Mouse (Mus musculus): ENCODE data around the gene Cdh1.

The Cdh1 gene

DNA sequence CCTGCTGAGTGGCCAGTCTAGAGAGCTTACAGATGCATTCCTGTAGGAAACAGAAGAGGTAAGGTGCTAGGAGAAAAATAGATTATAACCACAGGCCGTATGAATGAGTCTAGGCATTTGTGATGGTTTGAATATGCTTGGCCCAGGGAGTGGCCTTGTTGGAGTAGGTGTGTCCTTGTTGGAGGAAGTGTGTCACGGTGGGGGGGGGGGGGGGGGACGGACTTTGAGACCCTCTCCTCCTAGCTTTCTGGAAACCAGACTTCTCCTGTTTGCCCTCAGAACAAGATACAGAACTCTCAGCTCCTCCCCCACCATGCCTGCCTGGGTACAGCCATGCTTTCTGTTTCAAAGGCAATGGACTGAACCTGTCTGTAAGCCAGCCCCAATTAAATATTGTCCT lies 10.7 kb upstream of the Cdh1 start:
- WGBS, result 71% methylated on average over 3 of the region's 3 CpGs

DNA sequence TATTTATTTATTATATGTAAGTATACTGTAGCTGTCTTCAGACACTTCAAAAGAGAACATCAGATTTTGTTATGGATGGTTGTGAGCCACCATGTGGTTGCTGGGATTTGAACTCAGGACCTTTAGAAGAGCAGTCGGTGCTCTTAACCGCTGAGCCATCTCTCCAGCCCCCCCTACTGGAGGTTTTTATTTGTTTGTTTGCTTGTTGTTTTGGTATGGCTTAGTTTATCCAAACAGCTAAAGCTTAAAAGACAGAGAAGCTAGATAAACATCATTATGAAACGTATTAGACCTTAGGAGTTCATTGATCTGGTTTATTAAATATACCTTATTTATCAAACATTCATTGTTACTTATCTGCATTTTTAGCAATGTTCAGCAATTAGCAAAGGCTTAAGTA lies 7.5 kb upstream of the Cdh1 start:
- WGBS, result 91% methylated on average over 3 of the region's 3 CpGs

DNA sequence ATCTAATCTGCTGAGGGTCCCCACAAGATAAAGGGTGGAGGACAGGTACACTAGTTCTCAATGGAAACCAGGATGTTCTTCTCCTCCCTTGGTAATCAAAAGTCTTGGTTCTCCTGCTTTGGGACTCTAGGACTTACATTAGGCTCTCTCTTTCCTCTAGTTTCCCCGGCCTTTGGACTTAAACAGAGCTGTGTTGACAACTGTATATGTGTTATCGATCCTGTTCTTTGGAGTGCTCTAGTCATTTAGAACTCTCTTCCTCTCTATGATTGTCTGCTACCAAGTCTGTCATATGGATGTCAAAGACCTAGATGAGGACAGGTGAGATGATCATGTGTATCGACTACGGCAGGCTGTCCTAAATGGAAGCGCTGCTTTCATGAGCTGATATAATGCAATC lies 6.1 kb upstream of the Cdh1 start:
- WGBS, result 94% methylated on average over 5 of the region's 5 CpGs

DNA sequence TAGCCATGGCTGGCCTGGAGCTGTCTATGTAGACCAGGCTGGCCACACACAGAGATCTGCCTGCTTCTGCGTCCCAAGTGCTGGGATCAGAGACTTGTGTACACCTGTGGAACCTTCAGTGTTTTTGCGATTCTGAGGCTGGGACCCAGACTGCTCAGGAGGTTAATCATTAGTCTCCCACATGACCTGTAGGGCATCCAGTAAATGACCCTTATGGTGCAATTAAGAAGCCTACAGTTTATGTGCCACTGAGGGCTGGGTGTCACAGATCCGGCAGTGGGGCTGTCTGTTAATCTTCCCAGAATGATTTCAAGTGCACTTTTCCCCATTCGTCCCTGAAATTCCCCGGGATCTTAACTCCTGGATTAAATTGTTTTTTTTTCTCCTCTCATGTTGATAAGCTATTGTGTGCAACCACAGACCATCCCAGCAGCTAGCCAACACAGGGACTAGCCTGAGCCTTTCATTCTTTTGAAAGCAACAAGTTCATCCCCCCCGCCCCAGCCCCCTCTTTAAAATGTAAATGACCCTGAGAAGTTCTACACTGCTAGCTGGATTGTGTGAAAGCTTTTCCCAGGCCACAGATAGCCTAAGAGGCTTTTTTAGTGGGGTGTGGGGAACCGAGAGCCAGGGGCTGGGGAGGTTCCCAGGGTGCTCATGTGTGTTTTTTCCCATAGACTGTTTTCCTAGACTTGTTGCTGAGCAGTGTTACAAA lies 3.7 kb upstream of the Cdh1 start:
- 65% methylated on average over 7 of the region's 7 CpGs for WGBS

DNA sequence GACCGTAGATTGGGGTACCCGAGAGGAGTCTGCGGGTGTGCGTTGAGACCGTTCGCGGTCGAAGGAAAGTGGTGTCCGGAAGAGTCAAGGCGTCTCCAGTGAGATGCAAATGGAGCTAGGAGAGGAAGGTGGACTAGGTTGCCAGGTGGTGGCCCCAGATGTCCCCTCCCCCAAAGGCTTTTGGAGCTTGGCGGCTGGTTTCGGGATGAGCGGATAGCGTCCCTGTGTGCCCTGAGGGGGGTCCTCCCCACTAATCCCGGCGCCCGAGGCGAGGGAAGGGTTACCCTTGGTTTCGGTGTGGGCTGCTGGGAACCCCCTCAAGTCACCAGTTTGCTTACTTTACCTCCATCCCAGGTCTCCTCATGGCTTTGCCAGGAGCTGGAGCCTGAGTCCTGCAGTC lies 782 bp downstream of the Cdh1 start:
- 3% methylated on average over 19 of the region's 19 CpGs for WGBS

DNA sequence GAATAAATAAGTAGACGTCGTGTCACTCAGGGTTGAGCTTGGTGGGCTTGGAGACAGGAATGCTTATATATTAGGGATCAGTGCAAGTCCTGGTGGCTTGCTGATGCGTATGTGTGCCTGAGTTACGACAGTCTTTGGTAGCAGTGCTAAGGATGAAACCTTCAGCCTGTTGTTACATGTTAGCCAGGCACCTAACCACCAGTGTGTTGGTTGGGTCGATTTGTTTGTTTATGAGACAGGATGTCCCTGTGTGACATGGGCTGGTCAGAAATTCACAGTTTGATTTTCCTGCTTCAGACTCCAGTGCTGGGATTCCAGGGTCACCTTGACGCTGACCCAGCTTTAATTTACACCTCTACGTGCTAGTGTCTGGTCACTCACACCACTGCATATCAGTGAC lies 2.5 kb downstream of the Cdh1 start:
- 79% methylated on average over 7 of the region's 7 CpGs for WGBS

DNA sequence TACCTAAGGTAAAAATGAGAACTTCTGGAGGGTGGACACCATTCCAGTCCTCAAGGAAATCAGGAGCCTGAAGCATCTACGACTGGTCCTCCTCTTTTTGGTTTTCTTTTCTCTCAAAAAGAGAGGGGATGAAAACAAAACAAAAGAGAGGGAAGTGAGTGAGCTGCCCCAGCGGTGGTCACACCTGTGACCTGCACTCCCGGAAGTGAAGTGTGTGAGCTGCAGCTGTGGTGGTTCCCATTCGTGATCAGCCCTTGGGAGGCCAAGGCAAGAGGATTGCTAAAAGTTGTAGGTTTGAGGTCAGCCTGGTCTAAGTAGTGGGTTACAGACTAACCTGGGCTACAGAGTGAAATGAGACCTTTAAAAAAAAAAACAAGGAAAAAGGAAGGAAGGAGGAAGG lies 3.0 kb downstream of the Cdh1 start:
- WGBS, result 52% methylated on average over 4 of the region's 4 CpGs

DNA sequence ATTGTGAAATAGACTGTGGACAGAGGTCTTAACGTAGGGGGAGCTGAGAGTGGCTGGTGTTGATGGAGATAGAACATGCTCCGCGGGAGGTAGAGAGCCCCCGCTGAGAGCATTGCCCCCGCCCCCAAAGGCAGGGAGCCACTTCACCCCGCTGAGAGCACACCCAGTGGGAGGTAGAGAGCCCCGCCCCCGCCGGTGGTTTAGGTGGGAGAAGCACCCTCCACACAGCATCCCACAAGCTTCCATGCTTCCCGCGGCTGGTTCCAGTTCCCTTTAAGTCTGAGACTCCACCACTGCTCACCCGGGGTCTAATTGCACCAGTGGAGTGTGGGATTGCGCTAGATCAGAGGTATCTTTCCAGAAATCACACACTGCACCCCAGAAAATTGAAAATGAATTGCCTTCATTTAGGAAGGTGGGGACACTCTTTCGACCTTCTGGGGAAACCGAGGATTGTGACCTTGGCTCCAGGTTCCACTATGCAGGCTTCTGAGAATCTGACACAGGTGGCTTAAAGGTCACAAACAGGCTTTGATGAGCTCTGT lies 3.5 kb downstream of the Cdh1 start:
- WGBS, result 44% methylated on average over 15 of the region's 15 CpGs

DNA sequence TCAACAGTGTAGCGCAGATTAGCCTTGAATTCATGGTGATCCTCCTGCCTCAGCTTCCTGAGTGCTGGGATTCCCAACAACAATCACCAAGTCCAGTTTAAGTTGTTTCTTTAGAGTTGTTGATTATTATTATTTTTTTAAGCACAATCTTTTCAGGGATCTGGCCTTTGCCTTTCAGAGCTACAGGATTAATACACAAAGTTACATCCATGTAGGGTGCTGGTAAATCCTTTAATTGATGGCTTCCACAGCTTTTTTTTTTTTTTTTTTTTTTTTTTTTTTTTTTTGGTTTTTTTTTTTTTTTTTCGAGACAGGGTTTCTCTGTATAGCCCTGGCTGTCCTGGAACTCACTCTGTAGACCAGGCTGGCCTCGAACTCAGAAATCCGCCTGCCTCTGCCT lies 4.6 kb downstream of the Cdh1 start:
- WGBS, result 97% methylated on average over 3 of the region's 4 CpGs

DNA sequence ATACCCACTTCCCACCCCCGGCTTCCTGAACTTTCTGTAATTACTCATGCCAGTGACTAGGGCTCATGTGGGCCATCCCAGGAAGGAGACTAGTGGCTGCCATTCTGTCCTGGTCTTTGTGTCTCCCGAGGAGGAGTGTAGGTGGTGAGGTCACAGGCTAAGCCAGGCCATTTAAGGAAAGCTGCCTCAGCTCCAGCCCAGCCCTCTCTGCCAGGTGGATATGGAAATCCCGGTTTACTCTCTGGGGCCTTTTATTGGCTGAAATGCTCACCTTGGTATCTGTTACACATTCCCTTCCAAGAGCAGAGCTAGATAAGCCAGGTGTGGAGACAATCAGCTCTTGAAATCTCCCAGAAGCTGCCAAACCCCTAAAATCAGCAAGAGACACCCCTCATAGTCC lies 5.3 kb downstream of the Cdh1 start:
- WGBS, result 73% methylated on average over 3 of the region's 3 CpGs

DNA sequence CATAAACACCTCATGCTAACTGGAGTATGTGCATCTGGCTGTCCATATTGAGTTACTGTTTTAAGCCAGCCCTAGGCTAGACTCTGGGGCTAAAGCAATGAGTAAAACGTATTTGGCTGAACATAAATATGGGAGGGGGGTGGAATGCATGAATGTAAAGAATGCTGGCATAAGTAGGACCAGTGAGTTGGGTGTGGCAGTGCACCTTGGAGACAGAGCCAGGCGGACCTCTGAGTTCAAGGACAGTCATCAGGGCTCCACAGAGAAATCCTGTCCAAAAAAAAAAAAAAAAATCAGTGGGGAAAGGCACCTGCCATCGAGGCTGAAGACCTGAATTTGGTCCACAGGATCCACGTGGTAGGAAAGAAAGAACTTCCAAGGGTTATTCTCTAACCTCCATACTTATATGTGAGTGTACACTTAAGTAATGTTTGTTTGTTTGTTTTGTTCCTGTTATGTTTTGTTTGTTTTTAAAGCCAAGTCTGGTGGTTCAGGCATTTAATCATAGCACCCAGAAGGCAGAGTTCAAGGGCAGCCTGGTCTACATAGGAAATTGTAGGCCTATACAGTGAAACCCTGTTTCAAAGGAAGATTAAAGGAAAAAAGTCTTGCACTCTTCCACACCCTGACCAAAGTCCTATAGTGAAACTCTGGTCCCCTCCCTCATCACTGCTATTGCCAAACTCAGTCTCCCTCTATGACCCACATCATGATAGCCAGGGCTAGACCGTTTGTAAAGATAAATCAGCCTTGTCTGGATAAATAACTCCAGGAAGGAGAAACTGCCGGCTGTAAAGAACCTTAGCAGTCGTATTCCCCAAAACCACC lies 6.1 kb downstream of the Cdh1 start:
- 82% methylated on average over 7 of the region's 7 CpGs for WGBS

DNA sequence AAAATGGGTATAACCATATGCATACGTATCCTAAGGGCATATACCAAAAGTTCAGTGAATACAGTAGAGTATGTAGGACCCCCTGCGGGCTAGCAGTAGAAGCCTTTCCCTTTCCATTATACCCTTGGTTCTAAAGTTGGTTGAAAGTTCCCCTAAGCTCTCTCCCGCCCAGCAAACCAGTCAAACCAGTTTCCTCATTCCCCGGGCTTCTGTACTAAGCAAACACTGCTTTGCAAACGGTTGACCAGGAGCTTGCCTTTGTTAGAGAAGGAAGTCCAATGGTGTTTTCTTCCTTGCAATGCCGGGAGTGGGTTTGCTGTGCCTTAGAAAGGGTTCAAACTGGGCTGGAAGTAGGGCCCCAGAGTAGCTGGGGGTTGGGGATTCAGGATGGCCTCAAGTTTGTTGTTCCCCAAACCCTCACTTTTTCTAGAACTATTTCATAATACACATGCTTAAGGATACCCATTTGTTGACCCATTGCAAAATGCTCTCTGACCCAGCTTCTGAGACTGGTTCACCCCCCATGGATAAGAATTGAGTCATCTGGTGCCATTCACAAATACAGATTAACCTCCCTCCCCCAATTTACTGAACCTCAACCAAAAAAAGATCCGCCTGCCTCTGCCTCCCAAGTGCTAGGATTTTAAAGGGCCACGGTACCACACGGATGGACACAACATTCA lies 7.9 kb downstream of the Cdh1 start:
- WGBS, result 85% methylated on average over 9 of the region's 9 CpGs

DNA sequence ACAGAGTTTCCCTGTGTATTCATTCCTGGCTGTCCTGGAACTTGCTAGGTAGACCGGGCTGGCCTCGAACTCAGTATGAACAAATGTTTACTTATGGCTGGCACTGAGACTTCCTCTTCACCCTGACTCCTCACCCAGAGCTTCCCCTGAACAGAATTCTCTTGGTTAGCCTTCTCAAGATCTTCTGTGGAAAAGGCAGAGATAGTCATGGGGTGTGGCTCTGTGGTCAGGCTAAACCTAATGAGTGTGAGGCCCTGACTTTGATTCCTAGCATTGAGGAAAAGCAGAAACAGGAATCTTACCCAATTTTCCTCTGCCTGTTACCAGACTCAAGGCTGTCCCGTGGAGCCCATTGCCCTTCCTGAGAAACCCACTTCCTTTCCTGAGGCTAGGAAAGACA lies 8.9 kb downstream of the Cdh1 start:
- WGBS, result 79% methylated on average over 3 of the region's 3 CpGs

DNA sequence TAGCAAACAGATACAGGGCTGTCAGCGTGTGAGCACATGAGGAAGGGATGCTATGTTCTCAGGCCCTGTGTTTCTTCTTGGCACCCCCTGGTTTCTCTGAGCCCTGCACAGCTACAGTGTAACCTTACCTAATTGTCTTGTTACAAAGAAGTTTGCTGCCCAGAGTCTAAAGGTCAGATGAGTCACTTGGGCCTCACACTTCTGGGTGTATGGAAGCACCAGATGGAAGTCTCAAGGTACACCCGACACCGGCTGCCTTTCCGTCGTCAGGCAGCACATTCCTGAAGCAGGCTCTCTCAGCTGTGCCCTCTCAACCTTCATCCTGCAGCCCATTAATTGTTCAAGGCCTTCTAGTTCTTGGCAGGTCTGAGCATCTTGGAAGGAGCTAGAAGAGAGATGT lies 11.6 kb downstream of the Cdh1 start:
- 90% methylated on average over 5 of the region's 5 CpGs for WGBS

DNA sequence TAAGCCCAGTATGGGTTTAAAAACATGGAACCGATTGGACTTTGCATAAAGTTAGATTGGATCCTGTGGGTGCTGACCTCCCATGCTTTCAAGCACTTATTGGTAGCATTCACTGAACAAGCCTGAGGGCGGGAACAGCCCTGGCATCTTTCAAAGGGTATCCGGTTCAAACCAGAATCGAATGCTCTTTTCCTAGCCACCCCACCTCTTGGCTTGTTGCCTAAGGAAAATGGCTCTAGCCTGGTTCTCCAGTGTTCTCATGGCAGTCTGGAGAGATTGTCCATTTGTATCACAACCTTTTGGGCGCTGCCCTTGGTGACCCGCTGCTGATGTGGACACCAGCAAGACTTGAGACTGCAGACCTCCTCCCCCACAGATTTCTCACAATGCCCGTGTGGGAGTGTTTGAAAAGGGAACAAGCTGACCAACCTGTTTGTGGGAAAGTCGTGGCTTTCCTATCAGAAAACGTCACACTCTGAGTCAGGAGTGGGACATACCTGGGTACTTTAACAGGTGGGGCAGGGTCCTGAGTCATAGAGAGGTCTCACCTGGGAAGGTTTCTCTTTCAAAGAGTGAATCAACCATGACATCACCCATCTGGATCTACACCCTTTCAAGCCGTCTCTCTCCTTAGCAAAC lies 12.6 kb downstream of the Cdh1 start:
- 79% methylated on average over 10 of the region's 10 CpGs for WGBS

DNA sequence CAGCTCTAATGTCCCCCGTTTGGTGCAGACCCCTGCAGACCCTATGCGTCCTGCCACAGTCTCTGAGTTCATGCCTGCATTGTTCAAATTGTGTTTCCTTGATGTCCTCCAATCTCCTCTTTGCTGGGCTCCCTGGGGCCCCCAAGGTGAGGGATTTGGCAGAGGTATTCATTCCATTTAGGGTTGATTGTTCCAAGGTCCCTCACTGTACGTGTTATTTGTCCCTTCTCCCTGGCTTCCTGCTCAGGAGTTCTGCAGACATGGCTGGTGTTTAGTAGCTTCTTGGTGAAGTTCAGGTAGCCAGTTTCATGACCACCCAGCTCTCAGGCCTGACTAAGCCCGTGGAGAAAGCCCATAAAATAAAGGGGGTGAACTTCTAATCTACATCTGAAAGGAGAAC lies 13.5 kb downstream of the Cdh1 start:
- 65% methylated on average over 4 of the region's 4 CpGs for WGBS

DNA sequence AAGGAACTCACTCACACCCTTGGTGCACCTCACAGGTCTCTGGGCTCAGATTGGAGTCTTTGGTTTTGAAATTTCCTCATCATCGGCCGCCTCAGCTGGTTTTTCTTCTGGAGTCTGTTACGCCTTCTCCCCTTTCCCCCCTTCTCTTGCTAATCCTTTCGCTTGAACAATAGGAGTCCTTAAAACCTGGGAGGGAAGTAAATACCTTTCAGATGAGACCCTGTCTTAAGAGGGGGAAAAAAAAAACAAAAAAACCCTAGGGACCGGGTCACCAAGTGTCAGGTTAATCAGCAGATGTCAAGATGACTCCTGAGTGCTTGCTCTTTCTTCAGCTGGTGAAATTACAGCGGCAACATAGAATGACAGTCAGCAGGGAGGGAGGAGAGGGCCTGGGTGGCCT lies 14.0 kb downstream of the Cdh1 start:
- 70% methylated on average over 6 of the region's 6 CpGs for WGBS

DNA sequence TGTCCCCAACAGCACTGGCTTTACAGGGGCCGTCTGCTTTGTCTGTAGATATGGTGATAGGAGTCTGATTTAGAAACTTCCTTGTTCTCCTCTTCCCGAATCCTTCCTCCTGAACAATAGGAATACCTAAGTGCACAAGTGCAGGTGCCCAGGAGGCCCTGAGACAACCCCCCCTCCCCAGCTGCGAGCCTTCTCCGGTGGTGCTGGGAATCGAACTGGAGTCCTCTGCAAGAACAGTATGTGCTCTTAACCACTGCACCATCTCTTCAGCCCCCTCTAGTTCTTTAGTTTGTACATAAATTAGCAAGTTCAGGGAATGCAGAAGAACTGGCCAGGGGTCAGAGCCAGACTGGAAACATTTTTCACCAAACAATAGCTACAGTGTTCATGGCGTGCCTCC lies 14.7 kb downstream of the Cdh1 start:
- WGBS, result 86% methylated on average over 6 of the region's 6 CpGs

DNA sequence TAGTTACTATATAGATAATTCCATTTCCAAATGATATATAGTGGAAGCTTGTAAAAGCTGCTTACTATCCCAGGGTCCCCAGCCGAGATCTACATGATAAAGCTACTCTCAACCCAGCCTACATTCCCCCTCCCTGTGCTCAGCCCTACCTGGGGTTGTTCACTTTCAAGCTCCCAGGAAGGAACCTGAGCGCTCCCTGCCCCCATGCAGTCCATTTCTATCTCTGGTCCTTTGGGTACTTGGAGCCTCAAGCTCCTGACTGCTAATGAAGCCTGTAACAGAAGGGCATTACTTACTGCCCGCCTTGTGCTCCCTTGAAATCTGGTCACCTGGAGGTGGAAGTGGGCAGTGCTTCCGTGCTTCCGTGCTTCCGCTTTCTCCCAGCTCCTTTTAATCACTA lies 15.2 kb downstream of the Cdh1 start:
- WGBS, result 66% methylated on average over 6 of the region's 6 CpGs

DNA sequence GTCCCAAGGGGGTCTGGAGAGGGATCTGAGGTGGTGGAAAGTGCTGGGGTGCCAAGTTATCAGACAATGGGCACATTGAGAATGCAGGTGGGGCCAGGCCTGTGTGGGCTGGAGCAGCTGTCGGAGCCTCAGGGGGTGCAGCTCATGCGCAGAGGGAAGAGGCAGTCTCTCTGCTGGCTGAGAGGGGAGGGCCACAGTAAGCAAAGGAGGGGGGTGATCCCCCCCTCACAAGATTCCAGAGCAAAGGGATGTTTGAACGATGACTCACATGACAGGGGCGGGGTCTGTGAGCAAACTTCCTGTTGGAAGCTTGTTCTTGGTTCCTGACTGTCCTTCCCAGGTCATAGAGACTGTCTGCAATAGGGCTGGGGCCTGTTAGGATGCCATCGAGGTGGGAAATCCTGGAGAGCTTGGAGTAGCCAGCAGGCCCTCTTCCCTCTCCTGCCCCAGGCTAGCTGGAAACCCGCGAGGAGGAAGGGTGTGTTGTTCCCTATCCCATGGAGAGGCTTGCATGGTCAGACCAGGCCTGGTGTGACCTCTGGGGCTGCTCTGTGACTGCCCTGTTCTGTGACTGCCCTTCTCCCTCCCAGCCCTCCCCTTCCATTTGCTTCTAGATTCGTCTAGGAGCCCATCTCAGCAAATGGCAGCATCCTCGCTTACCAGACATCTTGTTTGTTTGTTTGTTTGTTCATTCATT lies 16.5 kb downstream of the Cdh1 start:
- 64% methylated on average over 9 of the region's 9 CpGs for WGBS

DNA sequence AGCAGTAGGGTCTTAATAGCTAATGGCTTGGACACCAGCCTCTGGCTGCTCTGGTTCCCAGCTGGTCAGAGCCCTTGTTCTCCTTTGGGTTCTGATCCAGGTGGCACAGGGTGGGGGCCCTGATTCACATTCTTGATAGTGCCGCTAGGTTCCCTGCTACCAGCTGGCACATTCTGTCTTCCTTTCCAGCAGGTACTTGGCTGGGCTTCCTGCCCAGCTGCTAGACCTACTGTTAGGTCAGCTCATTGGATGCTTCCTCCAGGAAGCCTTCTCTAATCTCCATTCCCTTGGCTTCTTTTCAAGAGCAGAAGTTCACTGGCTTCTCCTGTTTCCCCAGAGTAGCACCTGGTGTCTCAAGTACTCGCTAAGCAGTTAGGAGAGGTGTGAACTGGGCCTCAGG lies 17.3 kb downstream of the Cdh1 start:
- 88% methylated on average over 2 of the region's 2 CpGs for WGBS

DNA sequence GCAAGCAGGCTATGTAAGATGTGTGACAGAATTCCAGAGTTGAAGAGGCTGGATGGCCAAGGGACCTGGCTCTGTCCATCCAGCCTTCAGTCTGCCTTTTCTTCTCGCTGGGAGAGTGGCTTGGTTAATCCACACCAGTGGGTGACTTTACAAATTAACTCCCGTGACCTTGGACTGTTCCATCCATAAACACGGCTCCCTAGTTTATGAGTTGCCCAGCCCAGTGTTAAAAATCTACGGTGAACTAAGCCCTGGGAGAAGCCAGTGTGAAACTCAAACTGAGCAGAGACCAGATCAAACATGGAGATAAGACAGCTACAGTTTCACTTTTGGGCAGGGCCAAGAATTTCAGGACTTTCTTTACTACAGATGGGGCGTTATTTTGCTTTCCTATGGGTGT lies 19.9 kb downstream of the Cdh1 start:
- WGBS, result 87% methylated on average over 5 of the region's 5 CpGs

All from cerebral cortex, adult 2 months (tissue).